Comparison of ENCODE assay signal across 9 mouse cellular contexts in genomic region chr11:76912055-76912395, GRCm38 (mm10). TPM values are rescaled to one million over a fixed set of nuclear protein-coding genes. Genes with fewer than 3 reads are reported as not detected.
A peak's percentile ranks its signal among the peaks of the same experiment; 100 is the strongest.
DNase-seq lines count a peak whose midpoint lies in the region; ATAC-seq lines count a peak whose summit lies in the region.
"Had no signal": no experiment of that assay in that cellular context is flagged by ENCODE, and none has a peak within 500 bp of the region (broad histone marks: within the 10 kb centered on the region; RNA-seq: fewer than 3 reads in every experiment).

No protein-coding gene starts in this region.

- H3K4me3 ChIP-seq in forebrain, embryonic 15.5 days: no peak overlapping the region
- H3K4me3 ChIP-seq in intestine, embryonic 16.5 days (ENCODE audit: low read length): no peak overlapping the region
- H3K4me3 ChIP-seq in intestine, embryonic 15.5 days (replicated peaks): no peak overlapping the region
- H3K4me3 ChIP-seq: midbrain, embryonic 12.5 days had no signal

- no peak overlapping the region for H3K4me2 ChIP-seq in forebrain, embryonic 15.5 days (replicated peaks)
- no peak overlapping the region for H3K4me2 ChIP-seq in intestine, embryonic 16.5 days (ENCODE audit: low read depth, low read length)
- no peak overlapping the region for H3K4me2 ChIP-seq in intestine, embryonic 15.5 days (replicated peaks)
- H3K4me2 ChIP-seq: midbrain, embryonic 12.5 days had no signal

- H3K27me3 ChIP-seq in forebrain, embryonic 15.5 days: no peaks in the 10 kb centered on the region
- no peaks in the 10 kb centered on the region for H3K27me3 ChIP-seq in intestine, embryonic 16.5 days (replicated peaks; ENCODE audit: control insufficient read depth, insufficient read depth, low read length)
- no peaks in the 10 kb centered on the region for H3K27me3 ChIP-seq in intestine, embryonic 15.5 days (replicated peaks)
- H3K27me3 ChIP-seq: midbrain, embryonic 12.5 days had no signal

- H3K27ac ChIP-seq in forebrain, embryonic 15.5 days (replicated peaks): peak overlapping the region; percentile 64
- no peak overlapping the region for H3K27ac ChIP-seq in intestine, embryonic 16.5 days (ENCODE audit: low read length)
- H3K27ac ChIP-seq in intestine, embryonic 15.5 days: no peak overlapping the region
- H3K27ac ChIP-seq: midbrain, embryonic 12.5 days had no signal

- peaks cover 20% of the 10 kb centered on the region for H3K4me1 ChIP-seq in forebrain, embryonic 15.5 days
- H3K4me1 ChIP-seq in intestine, embryonic 16.5 days (ENCODE audit: control insufficient read depth, insufficient read depth, low read length): peaks cover 12% of the 10 kb centered on the region
- H3K4me1 ChIP-seq in intestine, embryonic 15.5 days (replicated peaks): peaks cover 5% of the 10 kb centered on the region

- H3K9me3 ChIP-seq in forebrain, embryonic 15.5 days: no peaks in the 10 kb centered on the region
- no peaks in the 10 kb centered on the region for H3K9me3 ChIP-seq in intestine, embryonic 16.5 days (ENCODE audit: control insufficient read depth, low read length)
- H3K9me3 ChIP-seq in intestine, embryonic 15.5 days: no peaks in the 10 kb centered on the region
- H3K9me3 ChIP-seq: midbrain, embryonic 12.5 days had no signal

- peak; percentile 31 to 38 for DNase-seq in cerebellum, adult 18-20 months
- peak; percentile 38 for DNase-seq in 3134 (ENCODE audit: extremely low read depth, insufficient read length, low spot score)
- DNase-seq in layer of hippocampus, adult 18-20 months (ENCODE audit: low spot score in 2 of 2): peak; percentile 60 to 82
- DNase-seq in right cerebral cortex, postnatal 36 days (ENCODE audit: low spot score in 2 of 2): peak; percentile 36 to 48

- ATAC-seq in cerebellum, adult (ENCODE audit: insufficient number of reproducible peaks, low FRiP score, low TSS enrichment): no peak; the same call in 1 of the 2 replicates
- peak; percentile 71; the same call in 1 of the 2 replicates for ATAC-seq in forebrain, embryonic 15.5 days (replicated peaks)
- ATAC-seq in intestine, embryonic 16.5 days: no peak
- no peak for ATAC-seq in intestine, embryonic 15.5 days

- H3K36me3 ChIP-seq in forebrain, embryonic 15.5 days: no peaks in the 10 kb centered on the region
- H3K36me3 ChIP-seq in intestine, embryonic 16.5 days (ENCODE audit: control insufficient read depth, insufficient read depth, low read length): no peaks in the 10 kb centered on the region
- H3K36me3 ChIP-seq in intestine, embryonic 15.5 days: no peaks in the 10 kb centered on the region
- H3K36me3 ChIP-seq: midbrain, embryonic 12.5 days had no signal

- H3K9ac ChIP-seq in forebrain, embryonic 15.5 days (replicated peaks): no peak overlapping the region
- no peak overlapping the region for H3K9ac ChIP-seq in intestine, embryonic 16.5 days (ENCODE audit: low read depth, low read length)
- no peak overlapping the region for H3K9ac ChIP-seq in intestine, embryonic 15.5 days
- H3K9ac ChIP-seq: midbrain, embryonic 12.5 days had no signal

- WGBS in forebrain, embryonic 15.5 days: 34% methylated on average over 7 of the region's 7 CpGs
- WGBS in intestine, embryonic 16.5 days: 47% methylated on average over 7 of the region's 7 CpGs
- WGBS in intestine, embryonic 15.5 days: 44% methylated on average over 7 of the region's 7 CpGs

RNA-seq across cellular contexts. Expression of gene Tmigd1, which starts 10.1 kb away (rescaled TPM):
- not detected in 2 replicates for polyA plus RNA-seq in forebrain, embryonic 15.5 days (2015; fragmentation: Nextera tagmentation; extraction: Ambion mirVana)
- not detected for total RNA-seq in layer of hippocampus, adult 18-20 months (2021)
- polyA plus RNA-seq in intestine, embryonic 16.5 days (2015; fragmentation: Nextera tagmentation; extraction: Ambion mirVana): 2.7 and 6.9 TPM in 2 replicates
- 1.6 and 2.4 TPM in 2 replicates for polyA plus RNA-seq in intestine, embryonic 15.5 days (2015; fragmentation: Nextera tagmentation; extraction: Ambion mirVana)
- polyA plus RNA-seq: midbrain, embryonic 12.5 days had no signal

RNA-seq across cellular contexts. Expression of gene Blmh, which starts 12.6 kb away (rescaled TPM):
- polyA plus RNA-seq in forebrain, embryonic 15.5 days (2015; fragmentation: Nextera tagmentation; extraction: Ambion mirVana): 128 and 134 TPM in 2 replicates
- total RNA-seq in layer of hippocampus, adult 18-20 months (2021): 10 to 100 TPM; 47.4 to 54.4 TPM
- 113 and 119 TPM in 2 replicates for polyA plus RNA-seq in intestine, embryonic 16.5 days (2015; fragmentation: Nextera tagmentation; extraction: Ambion mirVana)
- polyA plus RNA-seq in intestine, embryonic 15.5 days (2015; fragmentation: Nextera tagmentation; extraction: Ambion mirVana): 125 and 126 TPM in 2 replicates
